Mouse (Mus musculus): ENCODE data around the gene Dnajb14.

- no peak for TF ChIP-seq CTCF (IDR thresholded peaks at IDR 0.05; ENCODE audit: insufficient read depth, low read length)
- no peak for TF ChIP-seq POLR2A (IDR thresholded peaks at IDR 0.05; ENCODE audit: borderline replicate concordance, extremely low read depth, low read depth, low read length)
These were observed 20.9 kb upstream of the Dnajb14 start for GRCm38 (mm10) chr3:137846552-137846951.
